Mouse (Mus musculus) forebrain, embryonic 12.5 days (tissue): ENCODE results near the gene Hspa8. TPM values are rescaled to one million over a fixed set of nuclear protein-coding genes. Genes with fewer than 3 reads are reported as not detected.
"Not testable (repeated sequence)": the region's sequence is repeated elsewhere in the genome, so short reads cannot be mapped to it uniquely, and the experiment has no call there.

ENCODE experiments used
- ATAC-seq: fragments of 200-750 bp; cut with Nextera tagmentation; 2 replicates; pipeline ENCODE4 v1.8.0; 2017; ENCODE audit warnings: moderate TSS enrichment; ENCODE audit not compliant: low FRiP score
- H3K27ac ChIP-seq: fragments of 300-500 bp; sonication (generic); 2 replicates; pipeline ENCODE4 v1.5.1; 2016; ENCODE audit warnings: mild to moderate bottlenecking
- H3K27me3 ChIP-seq: fragments of 300-500 bp; sonication (generic); 2 replicates; pipeline ENCODE4 v1.6.1; 2016; ENCODE audit warnings: mild to moderate bottlenecking
- H3K36me3 ChIP-seq: fragments of 300-500 bp; sonication (generic); replicated peaks from 2 replicates; pipeline ENCODE4 v1.6.1; 2016; ENCODE audit warnings: mild to moderate bottlenecking
- H3K4me1 ChIP-seq: fragments of 300-500 bp; sonication (generic); 2 replicates; pipeline ENCODE4 v1.6.1; 2016
- H3K4me2 ChIP-seq: fragments of 300-500 bp; sonication (generic); 2 replicates; pipeline ENCODE4 v1.6.1; 2016; ENCODE audit warnings: mild to moderate bottlenecking, moderate library complexity
- H3K4me3 ChIP-seq: fragments of 300-500 bp; sonication (generic); replicated peaks from 2 replicates; pipeline ENCODE4 v1.5.1; 2016; ENCODE audit warnings: mild to moderate bottlenecking
- H3K9ac ChIP-seq: fragments of 300-500 bp; sonication (generic); 2 replicates; pipeline ENCODE4 v1.6.1; 2016; ENCODE audit warnings: mild to moderate bottlenecking
- H3K9me3 ChIP-seq: fragments of 300-500 bp; sonication (generic); 2 replicates; pipeline ENCODE4 v1.6.1; 2016
- WGBS: fragments of 180-500 bp; shearing (Covaris S2); methylation state at CpG from one replicate; pipeline ENCODE4 v1.1.7; 2016; 5-methylcytosine and 5-hydroxymethylcytosine counted together
- polyA plus RNA-seq: library from polyadenylated mRNA; unstranded; fragments of >200 nt; fragmentation: Nextera tagmentation; extraction: Ambion mirVana; gene quantifications from 2 replicates; pipeline ENCODE4 v1.2.1, GENCODE M21; 2016

Gene Hspa8
- polyA plus RNA-seq, 1 experiment from 2014 or later, result 2,759 TPM

GRCm38 (mm10) chr9:40791864-40792633, 8.7 kb upstream of the Hspa8 start:
- no peak overlapping the region for H3K27ac ChIP-seq
- no peak overlapping the region for H3K4me3 ChIP-seq
- 67% methylated on average over 6 of the region's 6 CpGs for WGBS
- no peaks in the 10 kb centered on the region for H3K36me3 ChIP-seq
- H3K4me1 ChIP-seq, result no peaks in the 10 kb centered on the region
- no peaks in the 10 kb centered on the region for H3K27me3 ChIP-seq
- no peak overlapping the region for H3K4me2 ChIP-seq
- ATAC-seq, result no peak
- H3K9ac ChIP-seq, result no peak overlapping the region
- no peaks in the 10 kb centered on the region for H3K9me3 ChIP-seq

- Histone ChIP-seq H3K36me3 (no peaks in the 10 kb centered on the region), H3K4me2 (no peak overlapping the region), H3K27ac (no peak overlapping the region), H3K9ac (no peak overlapping the region), H3K4me1 (peaks cover 5% of the 10 kb centered on the region; the same call in 1 of the 2 replicates), H3K27me3 (no peaks in the 10 kb centered on the region), H3K4me3 (no peak overlapping the region), H3K9me3 (no peaks in the 10 kb centered on the region)
- no peak for ATAC-seq
- 96% methylated on average over 5 of the region's 5 CpGs for WGBS
Measured at GRCm38 (mm10) chr9:40793581-40793980, 7.2 kb upstream of the Hspa8 start.

DNA sequence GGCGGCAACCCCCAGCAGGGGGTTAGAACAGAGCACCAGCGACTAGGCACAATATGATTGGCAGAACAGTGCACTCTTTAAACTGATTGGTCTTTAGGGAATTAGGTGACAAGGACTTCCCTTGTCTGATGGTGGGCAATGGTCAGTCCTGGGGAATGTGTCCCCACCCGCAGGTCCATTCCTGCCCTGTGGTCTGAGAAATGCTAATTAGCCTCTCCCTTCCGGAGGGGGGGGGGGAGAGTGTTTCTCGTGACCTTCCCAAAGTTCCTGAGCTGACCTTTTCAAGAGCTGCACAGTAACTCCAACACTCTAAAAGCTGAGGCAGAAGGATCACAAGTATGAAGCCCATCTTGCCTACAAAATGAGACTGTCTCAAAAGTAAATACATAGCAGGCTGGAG, 6.5 kb upstream of the Hspa8 start:
- 27% methylated on average over 5 of the region's 5 CpGs for whole genome bisulfite sequencing
- Histone ChIP-seq H3K27ac (no peak overlapping the region), H3K9ac (no peak overlapping the region), H3K4me3 (no peak overlapping the region), H3K27me3 (no peaks in the 10 kb centered on the region), H3K9me3 (no peaks in the 10 kb centered on the region), H3K4me2 (no peak overlapping the region), H3K36me3 (no peaks in the 10 kb centered on the region), H3K4me1 (peaks cover 10% of the 10 kb centered on the region; the same call in 1 of the 2 replicates)
- no peak for ATAC-seq

- WGBS, result 76% methylated on average over 5 of the region's 5 CpGs
- H3K36me3 ChIP-seq, result no peaks in the 10 kb centered on the region
- no peak overlapping the region for H3K27ac ChIP-seq
- ATAC-seq, result no peak
- H3K4me1 ChIP-seq, result peaks cover 16% of the 10 kb centered on the region
- H3K4me3 ChIP-seq, result no peak overlapping the region
- no peak overlapping the region for H3K4me2 ChIP-seq
- no peaks in the 10 kb centered on the region for H3K27me3 ChIP-seq
- H3K9me3 ChIP-seq, result no peaks in the 10 kb centered on the region
- H3K9ac ChIP-seq, result no peak overlapping the region
Measured at GRCm38 (mm10) chr9:40794926-40795325, 5.9 kb upstream of the Hspa8 start.

GRCm38 (mm10) chr9:40795562-40795961, 5.2 kb upstream of the Hspa8 start:
- H3K36me3 ChIP-seq, result no peaks in the 10 kb centered on the region
- H3K27me3 ChIP-seq, result no peaks in the 10 kb centered on the region
- H3K9ac ChIP-seq, result no peak overlapping the region
- no peak overlapping the region for H3K4me2 ChIP-seq
- 79% methylated on average over 2 of the region's 2 CpGs for WGBS
- H3K27ac ChIP-seq, result no peak overlapping the region
- ATAC-seq, result no peak
- H3K9me3 ChIP-seq, result no peaks in the 10 kb centered on the region
- H3K4me1 ChIP-seq, result peaks cover 18% of the 10 kb centered on the region
- H3K4me3 ChIP-seq, result no peak overlapping the region

DNA sequence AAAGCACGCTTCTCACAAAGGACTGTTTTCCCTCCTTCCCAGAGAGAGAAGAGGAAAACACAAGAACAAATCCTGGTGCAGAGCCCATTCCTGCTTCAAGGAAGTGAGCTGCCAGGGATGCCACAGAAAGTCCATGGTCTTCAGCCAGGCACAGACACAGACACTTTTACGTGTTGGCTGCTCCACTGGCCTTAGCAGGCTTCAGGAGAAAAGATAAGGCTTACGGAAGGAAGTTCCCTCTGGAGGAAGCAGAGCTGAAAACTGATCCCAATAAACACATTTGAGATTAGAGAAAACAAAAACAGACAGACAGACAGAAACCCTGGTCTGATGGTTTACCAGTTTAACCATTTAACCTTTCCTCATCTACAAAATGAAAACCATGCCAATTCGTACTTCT, 4.7 kb upstream of the Hspa8 start:
- H3K9ac ChIP-seq, result no peak overlapping the region
- H3K36me3 ChIP-seq, result no peaks in the 10 kb centered on the region
- H3K9me3 ChIP-seq, result no peaks in the 10 kb centered on the region
- no peak overlapping the region for H3K27ac ChIP-seq
- H3K27me3 ChIP-seq, result no peaks in the 10 kb centered on the region
- H3K4me2 ChIP-seq, result no peak overlapping the region
- peaks cover 18% of the 10 kb centered on the region for H3K4me1 ChIP-seq
- no peak for ATAC-seq
- H3K4me3 ChIP-seq, result no peak overlapping the region
- 81% methylated on average over 4 of the region's 4 CpGs for WGBS

DNA sequence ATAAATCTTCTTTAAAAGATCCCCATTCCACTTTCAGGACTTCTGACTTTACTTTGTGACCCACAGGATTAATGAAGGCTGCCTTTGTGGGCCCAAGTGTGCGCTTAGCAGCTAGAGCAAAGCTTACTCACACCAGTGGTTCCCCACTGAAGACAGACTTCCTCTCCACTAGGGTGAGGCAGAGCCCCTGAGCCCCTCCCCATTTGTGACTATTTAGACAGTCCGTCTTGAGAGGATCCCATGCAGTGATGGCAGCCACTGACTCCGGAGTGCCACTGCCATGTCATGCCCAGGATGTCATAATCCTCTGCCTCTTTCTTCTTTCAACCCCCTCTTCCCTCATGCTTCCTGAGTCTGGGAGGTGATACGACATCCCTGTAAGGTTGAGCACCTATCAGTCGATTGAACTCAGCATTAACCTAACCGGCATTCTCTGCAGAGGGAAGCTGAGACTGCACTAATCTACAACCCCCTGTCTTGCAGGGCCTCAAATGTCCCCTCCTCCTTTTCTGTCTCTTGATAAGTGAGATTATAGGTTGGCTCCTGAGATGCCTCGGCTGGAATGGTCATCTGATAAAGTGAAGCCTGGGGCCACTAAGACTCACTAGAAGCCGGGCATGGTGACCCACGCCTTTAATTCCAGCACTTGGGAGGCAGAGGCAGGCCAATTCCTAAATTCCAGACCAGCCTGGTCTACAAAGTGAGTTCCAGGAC, 2.4 kb upstream of the Hspa8 start:
- Histone ChIP-seq H3K4me2 (no peak overlapping the region), H3K27me3 (no peaks in the 10 kb centered on the region), H3K27ac (no peak overlapping the region), H3K36me3 (peaks cover 6% of the 10 kb centered on the region), H3K4me1 (peaks cover 20% of the 10 kb centered on the region), H3K9ac (no peak overlapping the region), H3K9me3 (no peaks in the 10 kb centered on the region), H3K4me3 (no peak overlapping the region)
- ATAC-seq, result no peak
- 80% methylated on average over 9 of the region's 9 CpGs for WGBS

DNA sequence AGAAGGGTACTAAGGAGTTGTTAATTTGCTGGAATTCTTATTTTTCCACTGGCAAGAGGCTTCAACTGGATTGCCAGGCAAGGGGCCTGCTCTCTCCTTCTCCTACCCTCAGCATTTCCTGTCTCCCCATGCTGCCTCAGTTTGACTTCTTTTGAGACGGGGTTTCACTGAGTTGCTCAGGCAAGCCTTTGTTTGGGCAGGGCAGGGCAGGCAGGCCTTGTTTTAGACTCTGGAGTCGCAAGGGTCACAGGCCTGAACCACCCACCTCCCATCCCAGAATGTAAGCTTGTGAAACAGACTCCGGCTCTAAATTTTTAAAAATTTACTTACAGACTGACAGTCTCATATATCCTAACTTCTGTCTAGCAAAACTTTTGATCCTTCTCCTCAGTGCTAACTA, 1.7 kb upstream of the Hspa8 start:
- H3K27ac ChIP-seq, result peak overlapping the region; percentile 98
- 34% methylated on average over 3 of the region's 3 CpGs for WGBS
- peak overlapping the region; percentile 70; the same call in 1 of the 2 replicates for H3K4me2 ChIP-seq
- H3K4me1 ChIP-seq, result peaks cover 27% of the 10 kb centered on the region
- no peaks in the 10 kb centered on the region for H3K27me3 ChIP-seq
- ATAC-seq, result no peak
- no peak overlapping the region for H3K4me3 ChIP-seq
- H3K36me3 ChIP-seq, result peaks cover 13% of the 10 kb centered on the region
- peak overlapping the region; percentile 17; the same call in 1 of the 2 replicates for H3K9ac ChIP-seq
- H3K9me3 ChIP-seq, result no peaks in the 10 kb centered on the region

DNA sequence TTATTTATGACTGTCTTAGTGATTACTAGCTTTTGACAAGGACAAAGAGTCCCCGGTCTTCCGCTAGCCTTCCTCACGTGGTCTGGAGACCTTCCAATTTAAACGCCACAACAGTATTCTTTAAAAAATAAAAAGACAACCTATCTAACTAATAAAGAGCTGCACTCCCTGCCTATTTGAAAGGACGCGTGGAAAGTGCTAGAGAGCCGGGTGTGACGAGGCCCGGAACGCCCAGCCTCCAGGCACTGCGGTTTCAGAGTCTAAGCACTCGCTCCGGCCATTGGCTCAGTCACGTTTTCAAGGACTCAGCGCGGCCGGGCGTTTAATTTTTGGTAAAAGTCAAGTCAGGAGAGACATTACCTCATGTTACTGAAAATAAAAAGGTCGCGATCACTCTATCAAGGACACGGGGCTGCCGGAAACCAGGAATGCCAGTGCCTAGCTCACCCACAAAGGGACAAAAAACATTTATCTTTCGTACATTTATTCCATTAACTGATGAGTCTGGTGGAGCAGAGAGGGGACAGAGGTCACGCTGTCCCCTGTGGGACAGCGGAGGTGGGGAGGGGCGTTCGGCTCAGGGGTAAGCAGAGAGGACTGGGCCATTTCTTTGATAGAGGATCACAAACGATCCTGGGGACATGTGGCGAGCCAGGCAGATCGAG, 815 bp upstream of the Hspa8 start:
- H3K4me3 ChIP-seq, result peak overlapping the region; percentile 99
- H3K36me3 ChIP-seq, result peaks cover 21% of the 10 kb centered on the region
- no peaks in the 10 kb centered on the region for H3K9me3 ChIP-seq
- peaks cover 32% of the 10 kb centered on the region for H3K4me1 ChIP-seq
- peak overlapping the region; percentile 70 for H3K4me2 ChIP-seq
- ATAC-seq, result peak; percentile 36
- peak overlapping the region; percentile 72 for H3K9ac ChIP-seq
- H3K27ac ChIP-seq, result peak overlapping the region; percentile 98
- H3K27me3 ChIP-seq, result no peaks in the 10 kb centered on the region
- under 1% methylated on average over 30 of the region's 30 CpGs for WGBS

DNA sequence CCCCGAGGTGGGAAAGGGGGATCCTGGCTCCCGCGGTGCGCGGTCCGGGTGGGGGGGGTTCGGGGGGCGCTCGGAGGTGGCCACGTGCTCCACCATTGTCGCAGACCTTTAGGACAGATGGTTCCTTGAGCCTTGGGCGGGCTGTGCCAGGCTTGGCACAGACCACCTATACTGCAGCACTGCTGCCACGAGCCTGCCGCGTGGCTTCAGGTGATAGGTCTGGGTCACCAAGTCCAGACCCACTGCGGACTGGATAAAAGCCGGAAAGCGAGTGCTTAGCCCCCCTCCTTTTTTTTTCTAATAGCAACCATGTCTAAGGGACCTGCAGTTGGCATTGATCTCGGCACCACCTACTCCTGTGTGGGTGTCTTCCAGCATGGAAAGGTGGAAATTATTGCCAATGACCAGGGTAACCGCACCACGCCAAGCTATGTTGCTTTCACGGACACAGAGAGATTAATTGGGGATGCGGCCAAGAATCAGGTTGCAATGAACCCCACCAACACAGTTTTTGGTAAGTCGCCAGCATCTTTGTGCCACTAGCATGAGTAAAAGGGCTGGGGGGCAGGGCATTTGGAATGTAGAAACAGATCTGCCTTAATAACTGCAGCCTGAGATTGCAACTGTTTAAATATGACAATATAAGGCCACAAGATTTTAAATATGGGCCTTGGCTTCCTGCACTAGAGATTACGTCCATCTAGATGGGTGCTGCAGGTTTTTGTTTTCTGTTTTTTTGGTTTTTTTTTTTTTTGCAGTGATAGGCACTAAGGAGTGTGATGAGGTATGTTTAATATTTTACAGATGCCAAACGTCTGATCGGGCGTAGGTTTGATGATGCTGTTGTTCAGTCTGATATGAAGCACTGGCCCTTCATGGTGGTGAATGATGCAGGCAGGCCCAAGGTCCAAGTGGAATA, 1.1 kb downstream of the Hspa8 start:
- not testable (repeated sequence) for H3K27me3 ChIP-seq, H3K9me3 ChIP-seq
- peak overlapping the region; percentile 77 for H3K4me2 ChIP-seq
- H3K4me3 ChIP-seq, result peak overlapping the region; percentile 99
- H3K36me3 ChIP-seq, result peaks cover 40% of the 10 kb centered on the region
- peaks cover 50% of the 10 kb centered on the region for H3K4me1 ChIP-seq
- peak overlapping the region; percentile 100 for H3K9ac ChIP-seq
- peak; percentile 13; the same call in 1 of the 2 replicates for ATAC-seq
- WGBS, result under 1% methylated on average over 28 of the region's 28 CpGs
- peak overlapping the region; percentile 95 for H3K27ac ChIP-seq

GRCm38 (mm10) chr9:40802533-40802875, 1.7 kb downstream of the Hspa8 start:
- Histone ChIP-seq H3K9ac (peak overlapping the region; percentile 100; the same call in 1 of the 2 replicates), H3K4me2 (peak overlapping the region; percentile 77), H3K4me1 (peaks cover 56% of the 10 kb centered on the region), H3K36me3 (peaks cover 41% of the 10 kb centered on the region), H3K4me3 (peak overlapping the region; percentile 99)
- ATAC-seq, H3K27ac ChIP-seq, H3K27me3 ChIP-seq, H3K9me3 ChIP-seq: not testable (repeated sequence)
- WGBS, result 4% methylated on average over 8 of the region's 8 CpGs
